Mouse (Mus musculus) embryo, embryonic 10.5 days (tissue): ENCODE measurements around the gene Dnttip1.
"Not testable (repeated sequence)": the region's sequence is repeated elsewhere in the genome, so short reads cannot be mapped to it uniquely, and the experiment has no call there.

ENCODE experiments used
- DNase-seq: peaks from one replicate; pipeline ENCODE4 v3.0.0-alpha.2; 2015; ENCODE audit warnings: low spot score

The Dnttip1 gene

DNA sequence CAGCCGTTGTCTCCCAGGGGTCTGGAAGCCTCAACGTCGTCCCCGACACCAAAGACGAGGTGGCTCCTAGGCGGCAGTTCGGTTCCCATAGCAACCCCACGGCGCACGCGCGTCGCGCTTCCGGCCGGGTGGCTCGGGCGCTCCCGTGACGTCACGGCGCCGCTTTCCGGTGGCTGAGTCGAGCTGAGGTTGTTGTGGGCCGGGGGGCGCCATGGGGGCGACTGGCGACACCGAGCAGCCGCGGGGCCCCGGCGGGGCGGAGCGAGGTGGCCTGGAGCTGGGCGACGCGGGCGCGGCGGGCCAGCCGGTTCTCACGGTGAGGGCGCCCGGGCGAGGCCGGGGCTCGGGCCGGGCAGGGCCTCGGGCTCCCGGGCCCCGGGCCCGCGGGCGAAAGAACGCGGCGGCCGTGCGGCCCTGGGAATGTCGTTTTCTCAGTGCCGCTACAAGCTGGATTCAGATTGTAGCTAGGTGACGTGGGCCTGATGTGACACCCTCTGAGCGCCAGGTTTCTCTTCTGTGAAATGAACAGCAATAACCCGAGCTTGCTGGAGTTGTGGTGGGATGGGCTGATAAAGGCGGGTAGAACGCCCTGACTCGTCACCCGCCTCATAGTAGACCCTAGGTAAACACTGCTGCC is at the start of gene Dnttip1, which contains the start of gene Wfdc3:
TSS of gene Dnttip1 (plus strand) at position 141 of the 637 bp plus-strand sequence.
TSS of gene Wfdc3 (minus strand) at position 89 of the 637 bp plus-strand sequence.
- peak; percentile 94 for DNase-seq

DNA sequence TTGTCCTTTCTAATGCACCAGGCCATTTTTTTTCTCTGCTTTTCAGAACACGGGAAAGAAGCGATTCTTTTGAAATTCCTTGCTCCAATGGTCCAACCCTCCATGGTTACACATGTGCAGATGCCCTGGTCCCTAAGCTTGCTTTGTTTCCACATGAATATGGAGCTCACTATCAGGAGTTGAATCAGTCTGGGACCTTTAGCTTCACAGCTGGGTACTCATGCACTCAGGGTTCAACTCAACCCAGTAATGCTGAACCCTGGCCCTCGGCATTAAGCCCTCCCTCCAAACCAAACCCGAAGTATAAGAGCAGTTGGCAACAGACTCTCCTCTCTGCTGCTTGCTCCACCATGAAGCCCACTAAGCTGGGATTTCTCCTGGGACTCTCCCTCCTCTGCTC is 47.6 kb upstream of the Dnttip1 start, which contains the start of gene Spint4:
TSS of gene Spint4 (plus strand) at position 301 of the 400 bp plus-strand sequence.
- no peak for DNase-seq

DNA sequence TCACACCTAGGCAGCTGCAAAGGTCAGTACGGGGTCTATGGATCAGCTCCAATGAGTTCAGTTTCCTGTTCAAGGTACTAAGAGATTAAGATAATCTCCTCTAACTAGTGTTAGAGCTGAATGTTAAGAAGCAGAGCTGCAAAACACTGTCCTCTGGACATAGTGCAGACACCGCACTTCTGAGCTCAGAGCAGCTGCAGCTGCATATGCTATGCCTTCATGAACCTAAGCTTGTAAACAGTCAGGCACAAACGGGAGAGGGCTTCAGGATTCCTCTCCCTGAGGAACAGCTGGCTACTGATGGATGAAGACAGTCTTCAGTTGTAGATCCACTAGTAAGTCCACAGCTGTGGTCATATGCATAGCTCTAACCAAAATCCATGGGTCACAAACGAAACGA is 44.8 kb upstream of the Dnttip1 start:
- no peak for DNase-seq

DNA sequence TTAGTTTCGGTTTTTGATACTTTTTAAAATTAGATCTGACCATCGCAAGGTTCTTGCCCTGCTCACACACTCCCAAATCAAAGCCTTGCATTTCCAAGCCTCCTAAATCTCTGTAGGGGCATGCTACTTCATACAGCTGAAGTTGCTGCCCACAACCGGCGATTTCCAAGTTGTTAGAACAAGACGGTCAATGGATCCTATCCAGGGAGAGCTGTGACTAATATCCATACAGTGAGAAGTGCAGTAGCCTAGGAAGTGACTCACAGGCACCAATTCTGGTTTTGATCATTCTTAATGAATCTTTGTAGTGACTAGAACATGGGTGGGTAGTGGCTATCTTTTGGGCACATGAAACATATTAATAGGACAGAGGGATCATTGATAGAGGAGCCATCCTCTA is 44.0 kb upstream of the Dnttip1 start:
- no peak for DNase-seq

DNA sequence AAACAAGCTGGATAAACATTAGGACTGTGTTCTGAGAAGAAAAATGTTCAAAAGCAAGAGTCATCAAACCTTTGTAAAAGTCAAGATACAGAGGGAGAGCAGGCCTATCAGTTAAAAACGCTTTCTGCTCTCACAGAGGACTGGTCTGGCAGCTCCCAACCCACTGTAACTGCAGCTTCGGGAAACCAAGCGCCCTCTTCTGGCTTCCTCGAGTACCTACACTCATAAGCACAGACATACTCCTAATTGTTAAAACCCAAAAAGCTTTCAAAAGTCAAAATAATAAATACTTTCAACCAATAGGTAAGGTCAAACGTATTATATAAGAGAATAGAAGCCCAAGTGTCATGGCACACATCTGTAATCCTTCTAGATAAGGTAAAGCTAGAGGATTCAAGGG is 41.5 kb upstream of the Dnttip1 start:
- DNase-seq: no peak

DNA sequence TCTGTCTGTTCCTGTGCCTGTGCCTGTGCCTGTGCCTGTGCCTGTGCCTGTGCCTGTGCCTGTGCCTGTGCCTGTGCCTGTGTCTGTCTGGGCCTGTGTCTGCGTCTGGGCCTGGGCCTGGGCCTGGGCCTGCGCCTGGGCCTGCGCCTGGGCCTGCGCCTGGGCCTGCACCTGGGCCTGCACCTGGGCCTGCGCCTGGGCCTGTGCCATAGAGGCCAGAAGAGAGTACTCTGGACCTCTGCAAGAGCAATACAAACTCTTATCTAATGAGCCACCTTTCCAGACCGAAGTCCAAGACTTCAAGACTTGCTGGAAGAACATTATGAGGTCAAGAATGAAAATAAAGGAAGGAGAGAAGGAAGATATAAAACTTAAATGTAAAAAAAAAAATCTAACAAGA is 40.5 kb upstream of the Dnttip1 start:
- no peak for DNase-seq

DNA sequence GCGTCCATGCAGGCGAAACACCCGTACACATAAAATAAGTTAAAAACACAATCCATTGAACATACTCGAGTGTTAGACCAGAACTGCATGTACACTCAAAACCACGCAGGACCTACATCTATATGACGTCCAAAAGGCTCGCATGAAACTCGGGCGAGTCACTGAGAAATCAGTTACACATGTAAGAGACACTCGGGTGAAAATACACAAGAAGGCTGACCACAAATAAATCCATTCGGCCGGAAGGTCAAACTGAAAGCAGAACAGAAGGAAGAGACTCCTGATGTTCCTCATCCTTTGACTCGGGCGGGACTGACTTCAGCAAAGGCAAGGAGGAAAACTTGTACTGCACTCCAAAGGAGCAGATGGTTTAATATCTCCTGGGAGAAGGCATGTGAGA is 39.8 kb upstream of the Dnttip1 start:
- no peak for DNase-seq

DNA sequence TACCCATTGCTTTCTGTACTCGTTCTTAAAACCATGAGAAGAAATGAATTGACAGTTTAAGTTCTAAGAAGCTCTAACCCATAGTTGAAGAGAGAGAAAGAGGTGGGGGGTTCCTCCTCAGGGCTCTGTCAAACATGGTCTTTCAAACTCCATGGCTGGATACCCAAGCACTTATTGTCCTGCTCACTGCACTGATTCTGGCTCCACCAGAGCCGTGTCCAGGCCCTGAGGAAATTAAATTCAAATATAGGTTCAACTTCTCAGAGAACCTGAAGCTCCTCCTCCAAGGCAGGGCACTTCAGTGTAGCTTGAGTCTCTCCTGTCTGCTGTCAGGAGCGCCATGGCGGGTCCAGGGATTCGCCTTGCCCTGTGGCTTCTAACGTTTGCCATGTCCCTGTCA is 30.8 kb upstream of the Dnttip1 start, which contains the start of gene Spint5:
TSS of gene Spint5 (plus strand) at position 301 of the 400 bp plus-strand sequence.
- no peak for DNase-seq

DNA sequence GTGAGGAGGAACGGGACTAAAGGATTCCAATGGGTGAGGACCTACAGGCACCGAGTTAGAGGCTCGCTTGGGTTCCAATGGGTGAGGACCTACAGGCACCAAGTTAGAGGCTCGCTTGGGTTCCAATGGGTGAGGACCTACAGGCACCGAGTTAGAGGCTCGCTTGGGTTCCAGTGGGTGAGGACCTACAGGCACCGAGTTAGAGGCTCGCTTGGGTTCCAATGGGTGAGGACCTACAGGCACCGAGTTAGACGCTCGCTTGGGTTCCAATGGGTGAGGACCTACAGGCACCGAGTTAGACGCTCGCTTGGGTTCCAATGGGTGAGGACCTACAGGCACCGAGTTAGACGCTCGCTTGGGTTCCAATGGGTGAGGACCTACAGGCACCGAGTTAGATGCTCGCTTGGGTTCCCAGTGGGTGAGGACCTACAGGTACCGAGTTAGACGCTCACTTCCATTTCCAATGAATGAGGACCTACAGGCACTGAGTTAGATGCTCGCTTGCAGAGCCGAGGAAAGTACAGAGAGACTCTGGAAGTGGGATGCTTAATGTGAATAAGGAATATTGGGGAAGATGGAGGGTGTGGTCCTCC is 29.5 kb upstream of the Dnttip1 start:
- not testable (repeated sequence) for DNase-seq

DNA sequence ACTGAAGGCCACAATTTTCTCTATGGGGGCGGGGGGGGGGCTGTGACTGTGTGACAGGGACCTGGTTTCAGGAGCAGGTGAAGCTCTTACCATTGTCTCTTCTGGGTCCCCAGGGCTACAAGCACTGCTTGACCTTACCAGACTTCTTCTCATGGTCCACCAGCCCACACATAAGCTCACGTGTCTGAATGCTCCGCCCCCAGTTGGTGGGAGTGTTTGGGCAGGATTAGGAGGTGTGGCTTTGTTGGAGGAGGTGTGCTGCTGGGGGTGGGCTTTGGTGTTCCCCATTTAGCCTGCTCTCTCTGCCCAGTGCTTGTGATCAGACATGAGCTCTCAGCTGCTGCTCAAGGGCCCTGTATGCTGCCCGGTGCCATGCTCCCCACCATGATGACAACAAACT is 22.5 kb upstream of the Dnttip1 start:
- no peak for DNase-seq

DNA sequence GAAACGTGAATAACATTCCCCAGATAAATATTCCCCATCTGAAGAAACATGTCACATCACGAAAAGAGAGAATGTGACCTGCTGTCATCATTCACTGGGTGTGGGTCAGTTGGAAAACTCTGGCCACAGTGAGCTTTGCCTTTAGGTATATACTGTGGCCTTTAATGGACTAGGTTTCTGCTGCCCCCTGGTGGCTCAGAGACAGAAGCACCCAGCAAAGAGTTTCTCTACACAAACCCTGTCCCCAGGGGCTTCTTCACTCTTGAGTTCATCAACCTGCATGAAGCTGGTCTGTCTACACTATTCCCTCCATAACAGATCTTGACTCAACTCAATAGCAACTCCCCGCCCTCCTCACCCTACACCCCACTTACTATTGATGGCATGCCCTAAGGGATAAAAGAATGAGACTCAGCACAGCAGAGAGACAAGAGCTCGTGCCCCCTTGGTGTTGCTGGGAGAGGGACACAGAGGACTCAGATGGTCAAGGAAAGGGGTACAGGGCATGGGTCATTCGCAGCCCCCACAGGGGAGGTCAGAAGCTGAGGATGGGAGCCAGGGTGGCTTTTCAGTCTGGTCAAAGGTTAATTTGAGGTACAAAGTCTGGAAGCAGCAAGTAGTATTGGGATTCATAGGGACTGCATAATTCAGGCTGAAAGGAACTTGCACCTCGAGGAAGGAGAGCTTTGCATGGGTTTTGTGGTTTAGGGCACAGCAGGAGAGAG is 19.7 kb upstream of the Dnttip1 start:
- peak; percentile 90 for DNase-seq

DNA sequence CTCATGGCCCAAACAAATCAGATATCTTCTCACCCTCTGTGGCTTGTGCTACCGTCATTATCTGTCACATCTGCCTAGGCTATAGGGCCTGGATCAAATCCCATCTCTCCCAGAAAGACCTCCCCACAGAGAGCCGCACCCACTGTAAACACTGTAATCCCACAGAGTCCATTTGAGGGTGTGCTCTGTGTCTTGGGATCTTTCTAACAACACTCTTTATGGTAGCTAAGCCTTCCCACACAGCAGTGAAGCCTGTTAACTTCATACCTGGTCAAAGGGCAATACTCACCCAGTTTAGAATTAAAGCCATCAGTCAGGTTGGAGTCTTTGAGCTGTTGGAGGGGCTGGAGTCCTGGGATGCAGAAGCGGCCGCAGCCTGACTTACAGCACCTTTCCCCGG is 14.1 kb upstream of the Dnttip1 start:
- DNase-seq: no peak

DNA sequence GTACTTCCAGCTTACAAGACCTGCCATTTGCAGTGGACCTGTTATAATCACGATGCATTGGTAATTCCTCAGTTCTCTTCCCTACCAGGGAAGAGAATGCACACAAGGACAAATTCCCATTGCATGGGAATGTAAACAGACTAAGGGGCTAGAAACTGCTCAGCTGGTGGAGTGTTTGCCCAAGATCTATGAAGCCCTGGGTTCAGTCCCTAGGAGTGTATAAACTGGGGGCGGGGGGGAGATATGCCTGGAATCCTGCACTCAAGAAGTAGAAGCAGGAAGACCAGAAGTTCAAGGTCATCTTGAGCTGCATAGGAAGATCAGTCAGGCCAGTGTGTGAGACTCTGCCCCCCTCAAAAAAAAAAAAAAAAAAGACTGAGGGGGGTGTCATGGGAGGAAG is 12.5 kb upstream of the Dnttip1 start:
- DNase-seq: no peak

DNA sequence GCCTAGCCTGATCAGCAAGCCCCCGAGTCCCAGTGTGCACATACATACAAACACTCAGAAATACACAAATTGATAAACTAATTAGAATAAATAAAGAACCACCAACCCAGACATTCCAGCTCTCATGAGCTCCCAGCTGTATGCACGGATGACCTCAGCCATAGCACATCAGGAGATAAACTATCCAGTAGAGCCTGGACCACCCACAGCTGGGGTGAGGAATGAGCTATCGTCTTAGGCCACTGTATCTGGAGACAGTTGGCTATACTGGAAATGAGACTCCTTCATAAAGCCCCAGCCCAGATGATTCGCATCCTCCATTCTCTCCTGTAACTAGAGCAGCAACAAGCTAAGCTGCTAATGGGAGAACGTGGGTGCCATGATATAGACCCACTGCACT is 10.9 kb upstream of the Dnttip1 start:
- DNase-seq: no peak

DNA sequence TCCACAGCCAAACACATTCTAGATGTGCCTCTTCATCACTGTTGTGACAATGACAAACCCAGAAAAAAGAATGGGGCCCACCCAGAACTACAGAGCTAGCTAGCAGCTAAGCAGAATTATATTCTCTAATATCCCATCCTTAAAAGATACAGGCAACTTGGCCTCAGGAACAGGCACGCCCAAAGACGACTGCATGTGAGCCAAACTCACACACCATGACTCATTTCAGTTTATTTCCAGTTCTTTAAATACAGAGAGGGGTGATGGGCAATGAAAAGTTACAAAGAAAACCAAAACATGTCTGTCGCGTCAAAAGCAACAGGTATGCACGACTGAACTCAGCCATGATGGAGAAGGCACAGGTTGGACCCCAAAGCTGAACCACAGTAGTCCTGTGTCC is 10.3 kb upstream of the Dnttip1 start:
- DNase-seq: no peak

DNA sequence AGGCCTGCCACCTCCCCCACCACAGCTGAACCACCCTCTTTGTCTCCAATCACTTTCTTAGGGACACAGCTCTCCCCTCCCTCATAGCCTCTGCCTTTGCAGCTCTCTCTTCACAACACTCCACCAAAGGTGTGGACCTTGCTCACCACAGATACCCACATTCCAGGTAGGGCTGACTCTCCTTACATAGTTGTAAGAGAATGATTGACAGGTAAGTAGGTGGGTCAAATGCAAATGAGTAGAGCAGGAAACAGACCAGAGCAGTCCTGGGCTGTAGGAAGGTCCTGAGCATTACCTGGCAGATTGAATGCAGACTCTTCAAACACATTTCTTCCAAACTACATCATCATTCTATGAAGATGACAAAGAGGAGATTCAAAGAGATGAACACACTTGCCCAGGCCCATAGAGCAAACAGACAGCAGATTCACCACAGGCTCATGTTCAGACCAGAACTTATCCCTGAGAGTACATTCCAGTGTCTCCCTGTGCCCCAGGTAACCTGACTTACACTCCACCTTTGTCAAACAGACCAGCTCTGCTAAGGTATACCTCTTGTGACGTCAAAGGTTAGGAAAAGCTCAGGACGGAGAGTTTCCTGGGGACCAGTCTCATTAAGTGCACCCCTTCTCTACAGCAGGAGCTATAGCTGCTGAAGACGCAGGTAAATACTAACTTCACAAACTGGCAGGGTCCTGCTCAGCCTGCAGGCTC is 8.2 kb upstream of the Dnttip1 start:
- DNase-seq: no peak

DNA sequence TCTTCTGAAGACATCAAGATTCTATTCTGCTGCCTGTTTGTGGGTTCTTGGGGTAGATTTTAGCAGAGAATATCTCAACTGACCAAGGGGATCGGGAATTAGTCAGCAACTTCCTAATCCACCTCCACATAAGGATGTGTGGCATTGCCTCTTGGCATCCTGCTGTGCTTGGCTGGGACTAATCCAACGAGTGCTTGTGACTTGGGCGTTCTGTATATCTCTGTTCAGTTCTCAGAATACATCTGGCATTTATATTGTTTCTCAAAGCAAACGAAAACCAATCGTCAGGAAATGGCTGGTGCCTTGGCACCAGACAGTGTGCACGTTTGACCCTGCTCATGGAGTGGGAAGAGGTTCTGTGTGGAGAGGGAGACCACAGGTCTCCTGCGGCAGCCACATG is 5.9 kb upstream of the Dnttip1 start:
- no peak for DNase-seq

DNA sequence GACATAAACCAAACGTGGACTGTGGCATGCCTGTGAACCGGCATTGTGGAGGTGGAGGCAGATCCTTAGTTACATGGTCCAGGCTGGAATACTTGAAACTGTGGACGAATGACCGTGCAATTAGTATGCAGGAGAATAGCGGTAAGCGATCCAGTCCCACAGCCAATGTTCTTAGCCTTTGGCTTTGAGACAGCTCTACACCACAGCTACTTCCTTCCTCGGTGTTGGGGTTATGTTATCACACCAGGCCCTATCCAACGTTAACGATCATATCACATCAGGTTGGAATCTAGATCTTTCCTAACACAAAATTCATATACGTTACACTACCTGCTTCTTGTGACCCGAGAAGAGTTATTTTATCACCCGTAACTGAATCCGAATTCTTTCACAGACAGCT is 796 bp upstream of the Dnttip1 start:
- DNase-seq: no peak

DNA sequence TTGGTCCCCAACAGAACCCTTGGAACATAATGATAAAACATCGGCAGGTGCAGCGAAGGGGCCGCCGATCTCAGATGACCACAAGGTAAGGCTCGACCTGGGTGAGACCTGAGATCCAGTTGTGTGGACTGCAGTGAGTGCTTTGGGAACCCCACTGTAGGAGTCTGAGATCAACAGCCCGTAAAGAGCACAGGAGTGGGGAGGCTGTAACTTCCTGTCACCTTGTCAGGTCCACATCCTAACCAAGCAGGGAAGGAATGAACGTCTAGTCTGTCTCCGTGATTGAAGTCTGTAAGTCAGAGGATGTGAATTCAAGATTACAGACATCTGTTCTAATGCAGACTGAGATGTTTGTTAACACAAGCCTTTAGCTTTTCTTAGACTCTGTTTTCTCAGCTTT is 910 bp downstream of the Dnttip1 start:
- DNase-seq: no peak

DNA sequence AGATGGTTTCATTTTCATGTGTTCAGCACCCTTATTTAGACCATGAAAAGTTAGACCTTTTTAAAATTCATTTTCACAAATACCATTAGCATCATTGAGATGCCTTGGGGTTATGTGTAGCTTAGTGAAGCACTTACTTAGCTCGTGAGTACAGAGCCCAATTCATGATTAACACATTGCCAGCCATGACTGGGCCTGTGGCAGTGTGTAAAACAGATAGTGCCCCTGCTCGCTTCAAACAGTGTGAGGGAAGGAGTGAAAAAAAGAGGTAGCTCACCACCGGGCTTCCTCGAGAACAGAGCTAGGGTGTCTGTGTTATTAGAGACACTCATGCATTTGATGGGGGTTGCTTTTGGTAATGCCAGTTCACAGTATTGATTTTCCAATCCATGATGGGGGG is 2.4 kb downstream of the Dnttip1 start:
- DNase-seq: no peak

DNA sequence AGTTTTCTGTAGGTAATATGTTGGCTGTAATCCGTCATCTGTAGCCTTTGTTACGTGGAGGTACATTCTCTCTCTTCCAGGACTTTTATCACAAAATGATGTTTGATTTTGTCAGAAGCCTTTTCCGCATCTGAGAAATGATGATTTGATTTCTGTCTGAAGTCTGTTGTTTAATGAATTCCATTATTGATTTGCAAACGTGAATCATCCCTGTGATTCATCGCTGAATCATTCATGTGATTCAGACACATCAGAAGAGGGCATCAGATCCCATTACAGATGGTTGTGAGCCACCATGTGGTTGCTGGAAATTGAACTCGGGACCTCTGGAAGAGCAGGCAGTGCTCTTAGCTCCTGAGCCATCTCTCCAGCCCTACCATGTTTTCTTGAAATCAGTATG is 3.2 kb downstream of the Dnttip1 start:
- DNase-seq: no peak

DNA sequence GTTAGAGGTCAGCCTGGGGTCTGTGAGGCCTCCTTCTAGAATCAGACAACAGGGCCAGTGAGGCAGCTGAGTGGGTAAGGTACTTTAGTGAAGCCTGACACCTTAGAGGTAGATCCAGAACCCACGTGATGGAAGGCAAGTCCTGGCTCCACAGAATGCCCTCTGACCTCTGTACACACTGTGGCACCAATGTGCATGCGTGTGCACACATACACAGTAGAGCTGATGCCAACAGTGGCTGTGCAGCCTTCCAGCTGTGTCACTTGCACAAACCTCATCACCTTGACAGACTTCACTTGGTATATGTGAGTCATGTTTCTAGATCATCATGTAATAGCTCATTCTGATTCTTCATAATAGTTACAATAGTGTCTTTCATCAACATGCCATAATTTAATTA is 6.7 kb downstream of the Dnttip1 start:
- no peak for DNase-seq

DNA sequence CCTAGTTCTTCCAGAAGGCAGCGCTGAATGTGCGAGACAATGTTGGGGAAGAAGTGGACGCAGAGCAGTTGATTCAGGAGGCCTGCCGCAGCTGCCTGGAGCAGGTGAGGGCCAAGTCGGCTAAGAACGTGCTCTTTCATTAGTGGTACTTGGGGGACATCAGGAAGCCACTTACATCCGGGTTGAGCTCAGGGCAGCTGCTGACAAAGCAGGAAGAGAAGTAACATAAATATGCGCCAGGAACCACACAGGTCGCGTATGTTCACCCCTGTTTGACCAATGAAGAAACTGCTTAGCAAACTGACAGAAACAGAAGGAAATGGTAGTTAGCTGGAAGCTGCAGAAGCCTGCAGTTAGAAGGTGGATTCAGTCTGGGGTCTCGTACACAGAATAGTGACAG is 8.3 kb downstream of the Dnttip1 start:
- DNase-seq: no peak
